Mouse (Mus musculus): ENCODE data around the gene Rnf103.
"Not testable (repeated sequence)": the region's sequence is repeated elsewhere in the genome, so short reads cannot be mapped to it uniquely, and the experiment has no call there.

Rnf103 gene

DNA sequence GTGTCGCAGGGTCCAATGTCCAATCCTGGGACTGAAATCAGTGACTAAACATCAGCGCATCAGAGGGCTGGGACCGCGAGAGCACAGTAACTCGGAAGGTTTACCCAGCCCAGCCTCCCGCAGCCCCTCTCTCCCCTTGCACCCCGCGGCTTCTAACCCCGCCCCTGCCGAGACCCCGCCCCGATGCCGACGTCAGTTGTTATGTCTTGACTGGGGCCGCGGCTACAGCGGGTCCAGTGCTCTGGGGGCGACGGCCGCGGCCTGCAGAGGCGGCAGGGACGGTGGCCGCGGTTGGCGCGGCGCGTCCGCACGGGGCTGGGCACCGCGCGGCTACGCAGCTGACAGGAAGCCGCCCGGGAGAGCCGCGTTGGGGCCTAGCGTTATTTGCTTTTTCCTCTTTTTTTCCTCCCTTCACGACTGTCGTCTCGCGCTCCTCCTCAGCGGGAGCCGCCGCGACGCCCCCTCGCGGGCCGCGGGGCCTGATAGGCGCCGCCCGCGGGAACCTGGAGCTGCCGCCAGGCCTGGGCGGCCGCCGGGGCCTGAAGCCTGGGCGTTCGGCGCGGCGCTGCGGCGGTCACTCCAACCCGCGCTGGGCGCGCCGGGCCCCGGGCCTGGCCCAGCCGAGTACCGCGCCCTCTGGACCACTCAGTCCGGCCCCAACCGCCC is at the start of gene Rnf103:
TSS of gene Rnf103 (plus strand) at position 220 of the 666 bp plus-strand sequence.
- DNase-seq (ENCODE audit: low spot score): peak; percentile 95

DNA sequence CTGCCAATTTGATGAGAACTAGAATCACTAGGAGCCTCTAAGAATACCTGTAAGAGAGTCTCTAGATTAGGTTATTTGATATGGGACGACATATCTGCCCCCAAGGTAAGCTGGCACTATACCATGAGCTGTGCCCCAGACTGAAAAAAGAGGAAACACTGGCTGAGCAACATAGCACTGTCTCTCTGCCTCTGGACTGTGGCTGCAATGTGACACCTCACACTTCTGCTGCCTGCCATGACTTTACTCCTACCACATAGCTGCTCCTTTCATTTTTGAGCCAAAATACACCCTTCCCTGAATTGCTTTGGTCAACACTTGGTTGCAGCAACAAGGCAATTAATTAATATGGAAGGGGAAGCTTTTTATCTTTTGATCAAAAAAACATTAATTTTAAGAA is 48.9 kb upstream of the Rnf103 start:
- DNase-seq (ENCODE audit: low spot score): no peak

DNA sequence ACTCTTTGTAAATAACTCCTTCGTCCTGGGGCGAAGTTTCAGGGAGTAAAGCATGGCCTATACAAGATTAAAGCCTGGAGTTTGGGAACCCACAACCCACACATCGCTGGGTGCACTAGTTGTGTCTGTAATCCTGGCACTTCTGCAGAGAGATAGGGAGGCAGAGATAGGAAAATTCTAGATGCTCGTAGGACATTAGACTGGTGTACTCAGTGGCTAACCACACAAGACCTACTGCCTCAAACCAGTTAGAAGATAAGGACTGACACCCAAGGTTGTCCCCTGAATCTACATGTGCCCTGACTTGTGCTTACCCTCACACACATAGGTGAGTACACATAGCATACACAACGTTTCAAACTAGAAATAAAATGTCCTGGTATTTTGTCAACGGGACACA is 48.1 kb upstream of the Rnf103 start:
- DNase-seq (ENCODE audit: low spot score): no peak

DNA sequence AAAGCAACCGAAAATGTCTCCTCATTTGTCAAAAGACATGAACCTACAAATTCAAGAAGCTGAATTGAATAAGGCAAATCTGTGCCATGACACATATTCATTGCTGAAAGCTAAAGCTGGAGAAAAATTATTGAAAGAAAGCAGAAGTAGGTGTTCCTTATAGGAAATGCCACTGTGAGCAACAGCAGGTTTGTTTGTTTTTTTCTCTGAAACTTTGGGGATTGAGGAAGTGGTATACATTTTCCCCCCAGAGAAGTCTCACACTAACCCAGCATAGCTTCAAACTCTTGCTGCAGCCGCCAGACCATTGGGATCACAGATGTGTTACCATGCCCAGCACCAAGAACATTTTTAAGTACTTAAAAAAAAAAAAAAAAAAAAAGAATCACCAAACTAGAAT is 40.9 kb upstream of the Rnf103 start:
- DNase-seq (ENCODE audit: low spot score): no peak

DNA sequence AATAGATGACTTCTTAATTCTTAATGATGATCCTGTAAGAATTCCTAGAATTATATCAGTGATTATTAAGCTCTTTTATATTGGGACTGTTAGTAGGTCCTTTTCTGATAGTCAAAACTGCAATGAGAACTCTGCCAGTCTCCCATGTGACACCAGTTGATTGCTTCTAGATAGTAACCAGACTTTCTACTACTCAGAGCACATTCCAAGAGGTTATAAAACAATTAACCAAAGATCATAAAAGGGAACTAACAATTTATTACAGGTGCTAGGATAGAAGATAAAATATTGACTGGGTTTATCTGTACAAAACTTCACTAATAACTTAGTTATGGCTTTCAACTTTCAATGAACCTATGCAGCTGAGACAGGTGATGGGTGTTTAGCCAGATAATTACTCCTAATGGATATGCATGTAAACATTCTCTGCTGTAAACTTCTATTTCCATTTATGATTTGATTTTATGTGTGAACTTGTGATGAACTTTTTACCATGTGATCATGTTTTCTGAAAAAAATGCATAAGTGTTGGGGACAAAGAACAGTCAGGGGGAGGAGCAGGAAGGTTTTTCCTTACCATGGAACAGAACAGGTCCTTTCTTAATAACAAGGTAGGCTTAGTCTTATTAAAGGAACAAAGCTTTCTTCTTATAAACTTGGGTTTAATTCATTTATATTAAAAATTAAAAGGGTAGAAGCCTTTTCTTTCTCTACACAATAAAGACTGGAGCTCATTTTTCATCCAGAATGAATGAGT is 39.5 kb upstream of the Rnf103 start:
- DNase-seq (ENCODE audit: low spot score): not testable (repeated sequence)

DNA sequence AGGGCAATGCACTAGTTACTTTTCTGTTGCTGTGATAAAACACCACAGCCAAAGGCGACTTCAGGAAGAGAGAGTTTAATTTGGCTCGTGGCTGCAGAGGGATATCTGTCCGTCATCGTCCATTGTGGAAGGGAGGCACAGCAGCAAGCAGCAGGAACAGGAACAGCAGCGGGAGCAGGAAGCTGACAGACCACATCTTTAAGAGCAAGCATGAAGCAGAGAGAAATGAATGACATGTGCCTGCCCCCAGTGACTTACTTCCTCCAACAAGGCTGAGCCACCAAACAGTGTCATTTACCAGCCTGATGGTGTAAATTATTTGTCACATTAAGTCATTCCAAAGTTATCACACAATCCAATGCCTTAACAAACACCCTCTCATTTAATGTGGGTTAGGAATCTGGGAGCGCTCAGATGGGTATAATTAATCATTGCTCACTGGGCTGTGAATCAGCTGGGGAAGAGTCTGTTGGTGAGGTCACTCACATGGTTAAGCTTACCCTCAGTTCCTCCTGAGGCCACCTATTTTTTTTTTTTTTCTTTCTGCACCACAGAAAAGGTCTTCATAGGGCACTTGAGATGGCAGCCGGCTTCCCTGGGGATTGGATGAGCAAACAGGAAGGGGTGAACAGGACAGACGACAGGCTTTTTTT is 35.6 kb upstream of the Rnf103 start:
- DNase-seq (ENCODE audit: low spot score): no peak

DNA sequence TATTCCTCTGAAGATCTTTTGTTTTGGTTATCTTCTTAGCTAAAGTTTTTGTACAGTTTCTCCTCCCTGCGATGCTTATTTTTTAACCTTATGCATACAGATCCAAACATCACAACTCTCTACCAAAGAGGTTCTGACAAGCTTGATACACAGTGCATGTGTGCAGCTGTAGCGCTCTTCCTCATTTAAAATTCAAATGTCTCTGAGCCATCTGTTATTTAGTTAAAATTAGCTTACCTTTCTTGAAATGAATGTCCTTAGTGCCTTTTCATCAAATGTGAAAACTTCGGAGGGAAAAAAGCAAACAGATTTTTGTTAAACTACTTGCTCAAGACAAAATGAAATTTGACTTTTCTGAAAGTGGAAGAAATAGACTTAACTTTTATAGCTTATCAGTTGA is 28.5 kb upstream of the Rnf103 start:
- no peak for DNase-seq (ENCODE audit: low spot score)

DNA sequence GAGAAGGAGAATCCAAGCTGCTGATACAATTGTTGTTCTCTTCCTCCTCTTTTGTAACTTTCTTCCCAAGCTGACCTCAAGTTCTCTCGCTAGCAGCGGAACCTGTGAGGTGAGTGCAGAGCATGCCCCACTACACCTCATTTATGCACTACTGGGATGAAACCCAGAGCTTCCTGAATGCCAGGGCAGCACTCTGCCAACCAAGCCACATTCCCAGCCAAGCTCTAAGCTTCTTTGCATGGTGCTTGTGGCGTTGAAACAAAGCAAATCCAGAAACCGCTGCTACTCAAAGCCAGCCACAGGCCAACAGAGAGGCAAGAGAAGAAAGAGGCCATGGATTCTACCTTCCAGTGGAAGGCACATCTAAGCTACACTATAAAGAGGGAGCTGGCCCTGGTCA is 25.9 kb upstream of the Rnf103 start:
- no peak for DNase-seq (ENCODE audit: low spot score)

DNA sequence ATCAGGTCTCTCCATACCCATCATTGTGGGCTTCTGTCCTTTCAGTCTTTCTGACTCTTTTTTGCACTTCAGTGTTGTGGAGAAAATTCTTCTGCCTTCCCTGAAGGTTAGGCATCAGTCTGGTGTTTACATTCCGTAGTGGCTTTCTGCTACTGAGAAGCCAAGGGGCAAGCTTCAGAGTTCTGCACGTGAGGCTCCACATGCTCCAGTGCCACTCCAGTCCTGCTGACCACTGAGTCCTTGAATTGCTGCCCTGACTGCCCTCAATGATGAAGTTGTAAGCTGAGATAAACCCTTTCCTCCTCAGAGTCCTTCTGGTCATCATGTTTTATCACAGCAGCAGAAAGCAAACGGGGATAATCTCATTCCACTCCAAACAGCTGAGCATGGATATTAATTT is 24.4 kb upstream of the Rnf103 start:
- no peak for DNase-seq (ENCODE audit: low spot score)

DNA sequence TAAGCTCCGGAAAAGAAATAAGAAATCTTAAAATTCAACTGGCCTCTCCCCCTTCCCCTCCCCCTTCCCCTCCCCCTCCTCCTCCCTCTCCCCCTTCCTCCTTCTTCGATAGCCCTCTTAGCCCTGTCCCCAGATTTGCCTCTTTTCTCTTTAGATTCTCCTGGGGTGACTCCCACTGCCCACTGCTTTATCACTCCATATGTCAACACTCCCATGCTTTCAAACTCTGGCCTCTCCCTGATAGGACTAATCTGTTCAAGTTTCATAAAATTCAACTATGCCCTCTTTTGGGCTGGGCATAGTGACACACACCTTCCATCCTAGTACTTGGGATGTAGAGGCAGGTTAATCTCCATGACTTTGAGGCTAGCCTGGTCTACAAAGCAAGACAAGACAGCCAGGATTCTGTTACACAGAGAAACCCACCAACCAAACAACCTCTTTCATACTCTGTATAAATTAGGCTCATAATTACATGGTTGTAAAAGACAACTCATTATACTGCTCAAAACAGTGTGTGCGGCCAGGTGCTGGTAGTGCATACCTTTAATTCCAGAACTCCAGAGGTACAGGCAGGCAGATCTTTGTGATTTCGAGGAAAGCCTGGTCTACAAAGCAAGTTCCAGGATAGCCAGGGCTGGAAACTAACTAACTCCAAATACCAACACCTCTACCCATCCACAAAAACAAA is 21.7 kb upstream of the Rnf103 start:
- no peak for DNase-seq (ENCODE audit: low spot score)

DNA sequence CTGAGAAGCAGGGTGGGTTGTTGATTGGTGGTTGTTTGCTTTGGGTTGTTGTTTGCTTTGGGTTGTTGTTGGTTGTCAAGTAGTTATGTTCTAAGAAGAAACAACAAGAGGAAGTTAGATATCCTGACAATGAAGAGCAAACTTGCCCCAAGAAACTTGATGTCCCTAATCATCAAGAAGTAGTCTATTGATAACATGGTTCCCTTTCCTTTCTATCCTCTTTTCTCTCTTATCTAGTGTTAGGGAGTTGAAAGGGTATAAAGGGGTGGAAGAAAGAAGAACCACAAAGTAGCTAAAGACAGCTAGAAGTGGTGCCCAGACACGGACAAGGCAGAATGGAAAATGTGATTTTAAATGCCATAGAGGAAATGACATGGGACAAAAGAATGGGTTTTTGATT is 20.9 kb upstream of the Rnf103 start:
- no peak for DNase-seq (ENCODE audit: low spot score)

DNA sequence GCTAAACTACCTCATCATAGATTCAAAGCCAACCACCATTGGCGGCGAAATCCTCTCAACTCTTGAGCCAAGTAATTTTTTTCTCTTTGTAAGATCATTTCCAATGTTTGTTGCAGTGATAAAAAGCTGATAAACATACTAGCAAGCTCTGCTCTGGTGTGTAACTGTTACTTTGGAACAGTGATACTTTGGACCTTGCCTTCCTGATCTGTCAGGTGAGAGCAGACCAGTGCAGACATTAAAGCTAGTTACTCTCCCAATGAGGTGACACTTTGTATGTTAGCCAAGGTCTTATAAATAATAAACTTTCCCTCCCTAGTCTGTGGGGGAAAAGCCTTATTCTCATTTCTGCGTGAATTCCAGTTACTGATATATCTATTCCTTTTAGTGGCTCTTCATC is 18.1 kb upstream of the Rnf103 start:
- DNase-seq (ENCODE audit: low spot score): no peak

DNA sequence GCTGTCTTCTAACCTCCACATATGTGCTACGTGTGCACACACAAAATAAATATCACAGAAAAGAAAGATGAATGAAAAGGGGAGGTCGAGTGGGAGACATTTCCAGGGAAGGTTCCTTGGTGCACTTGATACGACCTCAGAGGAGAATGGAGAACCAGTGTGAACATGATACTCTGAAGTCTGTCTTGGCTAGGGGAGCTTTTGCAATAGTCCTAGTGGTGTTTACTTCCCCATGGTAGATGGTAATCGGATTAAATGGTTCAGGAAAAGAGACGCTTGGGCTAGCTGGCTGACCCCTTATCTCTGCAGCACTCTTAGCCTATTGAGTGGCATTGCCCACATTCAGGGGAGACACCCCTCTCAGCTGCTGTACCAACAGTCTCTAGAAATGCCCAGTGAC is 16.9 kb upstream of the Rnf103 start:
- no peak for DNase-seq (ENCODE audit: low spot score)

DNA sequence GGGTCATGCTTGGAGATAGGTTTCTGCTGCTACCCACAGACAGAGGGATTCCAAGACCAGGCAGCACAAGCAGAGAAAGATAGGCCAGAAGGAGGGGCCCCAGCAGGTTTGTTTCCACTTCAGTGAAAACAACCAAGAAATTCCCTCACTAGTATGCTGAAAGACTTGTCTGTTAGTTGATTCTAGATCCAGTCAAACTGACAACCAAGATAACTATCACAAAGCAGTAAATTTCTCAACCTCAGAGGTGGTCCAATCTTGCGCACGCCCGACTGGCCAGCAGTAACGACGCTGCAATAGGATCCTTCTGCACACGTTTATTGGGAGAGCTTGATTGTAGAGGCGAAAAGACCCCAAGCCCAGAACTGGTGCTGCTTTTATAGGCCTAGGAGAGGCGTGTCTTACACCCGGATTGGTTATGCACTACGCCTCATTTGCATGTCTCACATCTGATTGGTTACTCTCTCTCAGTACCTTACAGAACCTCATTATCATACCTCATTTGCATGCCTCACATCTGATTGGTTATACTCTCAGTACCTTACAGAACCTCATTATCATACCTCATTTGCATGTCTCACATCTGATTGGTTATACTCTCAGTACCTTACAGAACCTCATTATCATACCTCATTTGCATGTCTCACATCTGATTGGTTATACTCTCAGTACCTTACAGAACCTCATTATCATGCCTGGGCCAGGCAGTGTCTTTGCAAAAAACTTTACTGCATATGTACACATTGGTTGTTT is 14.7 kb upstream of the Rnf103 start:
- DNase-seq (ENCODE audit: low spot score): not testable (repeated sequence)

DNA sequence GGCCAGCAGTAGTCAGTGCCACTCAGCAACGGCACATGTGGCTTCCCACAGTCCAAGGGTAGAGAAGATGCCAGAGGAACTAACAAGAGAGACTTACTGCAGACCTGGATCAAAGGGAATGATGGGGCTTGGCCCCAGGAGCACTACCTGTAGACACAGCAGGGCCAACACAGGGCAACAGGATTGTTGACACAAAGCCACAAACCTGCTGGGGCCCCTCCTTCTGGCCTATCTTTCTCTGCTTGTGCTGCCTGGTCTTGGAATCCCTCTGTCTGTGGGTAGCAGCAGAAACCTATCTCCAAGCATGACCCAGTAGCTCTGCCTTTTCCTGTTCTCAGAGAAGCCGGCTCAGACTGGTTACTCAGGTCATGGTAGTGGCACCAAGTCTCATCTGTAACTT is 14.1 kb upstream of the Rnf103 start:
- DNase-seq (ENCODE audit: low spot score): not testable (repeated sequence)

DNA sequence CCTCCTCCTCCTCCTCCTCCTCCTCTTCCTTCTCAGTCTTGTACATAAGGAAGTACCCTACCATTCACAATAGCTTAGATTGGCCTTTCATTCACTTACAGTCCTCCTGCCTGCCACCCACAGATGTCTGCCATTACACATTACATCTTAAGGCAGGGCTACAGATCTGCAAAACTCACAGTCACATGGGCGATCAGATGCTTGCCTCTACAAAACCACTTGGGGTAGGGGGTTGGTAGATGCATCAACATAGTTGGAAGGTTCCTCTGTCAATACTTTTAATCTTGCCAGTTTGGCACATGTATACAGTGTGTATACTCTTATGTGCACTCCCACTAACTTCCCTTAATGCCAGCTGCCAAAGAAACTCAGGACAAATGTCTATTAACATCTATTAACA is 13.6 kb upstream of the Rnf103 start:
- no peak for DNase-seq (ENCODE audit: low spot score)

DNA sequence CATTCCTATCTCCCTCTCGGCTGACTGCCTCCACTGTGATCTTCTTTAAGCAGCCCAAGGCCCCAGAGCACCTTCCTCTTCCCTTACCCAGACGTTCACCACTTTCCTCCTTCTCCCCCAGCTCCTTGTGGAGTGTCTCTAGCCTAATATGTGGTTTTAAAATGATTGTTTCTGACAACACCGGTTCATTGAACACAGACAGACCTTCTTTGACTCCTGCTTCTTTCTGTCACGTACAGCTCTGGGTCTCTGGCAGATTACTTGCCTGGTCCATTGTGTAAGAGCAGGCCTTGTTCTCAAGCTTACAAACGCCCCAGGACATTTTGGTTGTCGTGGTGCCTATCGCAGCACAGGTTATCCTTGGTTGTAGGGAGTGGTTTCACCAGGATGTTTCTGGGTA is 12.6 kb upstream of the Rnf103 start:
- no peak for DNase-seq (ENCODE audit: low spot score)

DNA sequence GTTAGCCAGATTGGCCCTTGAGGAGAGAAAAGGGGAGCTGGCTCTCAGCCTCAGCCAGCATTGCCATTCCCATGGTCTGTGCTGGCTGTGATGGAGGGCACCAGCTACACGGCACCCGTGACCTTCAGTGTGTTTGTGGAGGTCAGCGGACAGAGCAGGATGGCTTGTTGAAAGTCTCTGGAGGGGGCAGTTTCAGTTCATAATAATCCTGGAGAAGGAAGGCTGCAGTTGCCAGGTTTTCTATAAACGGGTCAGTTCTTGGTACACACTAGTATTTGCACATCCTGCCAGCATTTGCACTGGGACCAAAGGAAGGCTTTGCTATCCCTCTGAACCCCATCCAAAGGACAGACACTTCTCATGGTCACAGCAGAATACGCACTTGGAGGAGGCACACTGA is 8.4 kb upstream of the Rnf103 start:
- DNase-seq (ENCODE audit: low spot score): peak; percentile 21

DNA sequence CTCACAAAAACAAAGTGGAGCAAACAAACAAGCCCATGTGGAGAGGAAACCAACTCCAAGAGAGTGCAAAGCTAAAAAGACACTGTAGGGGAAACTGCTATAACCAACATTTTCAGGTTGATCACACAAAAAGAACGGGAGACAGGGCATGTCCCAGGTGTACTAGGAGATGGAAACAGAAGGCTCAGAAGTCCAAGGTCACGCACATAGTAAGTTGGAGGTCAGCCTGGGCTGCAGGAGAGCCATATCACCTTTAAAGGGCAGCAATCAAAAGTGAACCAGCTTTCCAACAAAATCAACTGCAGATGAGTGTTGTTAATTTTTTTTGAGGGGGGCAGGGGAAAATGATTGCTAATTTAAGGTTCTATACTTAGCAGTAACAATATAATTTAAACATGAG is 7.5 kb upstream of the Rnf103 start:
- no peak for DNase-seq (ENCODE audit: low spot score)

DNA sequence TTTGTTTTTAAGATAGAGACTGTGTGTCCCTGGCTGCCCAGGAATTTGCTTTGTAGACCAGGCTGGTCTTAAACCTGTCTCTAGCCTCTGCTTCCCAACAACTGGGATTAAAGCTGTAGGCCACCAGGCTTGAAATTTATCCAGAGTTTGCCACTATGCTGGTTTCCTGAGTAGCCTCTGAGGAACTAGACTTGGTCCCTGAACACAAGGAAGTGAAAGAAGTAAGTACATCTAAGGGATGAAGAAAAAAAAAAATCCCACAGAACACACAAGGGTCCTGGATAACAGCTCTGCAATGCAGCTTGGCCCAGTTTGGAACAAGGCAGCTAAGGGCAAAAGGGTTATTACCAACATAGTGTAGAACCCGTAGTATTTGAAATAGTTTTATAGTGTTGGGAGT is 6.8 kb upstream of the Rnf103 start:
- no peak for DNase-seq (ENCODE audit: low spot score)

DNA sequence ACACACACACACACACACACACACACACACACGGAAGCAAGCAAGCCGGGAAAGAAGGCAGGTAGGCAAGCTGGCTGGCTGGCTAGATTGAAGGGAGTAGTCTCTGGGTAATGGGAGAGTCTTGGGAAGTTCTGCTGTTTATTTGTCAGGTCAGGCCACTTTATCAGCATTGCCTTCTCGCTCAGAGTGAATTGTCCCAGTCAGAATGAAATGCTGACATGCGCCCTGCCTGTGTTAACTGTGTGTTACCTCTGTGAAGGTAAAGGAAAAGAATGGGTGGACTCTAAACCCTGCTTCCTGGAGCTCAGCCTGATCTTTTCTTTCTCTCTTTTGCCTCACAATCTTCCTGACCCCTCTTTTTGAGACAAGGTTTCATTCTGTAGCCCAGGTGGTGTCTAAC is 5.7 kb upstream of the Rnf103 start:
- DNase-seq (ENCODE audit: low spot score): no peak

DNA sequence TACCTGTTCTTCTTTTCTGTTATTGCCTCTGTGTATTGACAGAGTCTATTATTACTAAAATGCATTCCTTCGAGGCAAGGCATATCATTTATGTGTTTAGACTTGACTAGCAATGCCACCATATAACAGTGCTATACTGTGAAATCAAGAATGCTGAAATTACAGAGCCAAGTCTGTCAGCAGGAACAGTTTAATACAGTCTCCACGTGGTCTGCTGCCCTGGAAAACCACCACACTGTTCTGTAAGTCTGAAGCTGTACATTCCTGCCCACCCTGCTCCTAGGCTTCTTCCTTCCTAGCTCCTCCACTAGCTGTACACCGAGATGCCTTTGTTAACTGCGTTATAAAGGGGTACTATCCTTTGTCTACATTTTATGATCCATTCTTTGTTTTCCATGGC is 1.6 kb upstream of the Rnf103 start:
- DNase-seq (ENCODE audit: low spot score): no peak

All from ovary, postnatal 36 days (tissue).